Mouse (Mus musculus) lung, embryonic 16.5 days (tissue): Measurements from ENCODE around the gene Alk. TPM values are rescaled to one million over a fixed set of nuclear protein-coding genes. Genes with fewer than 3 reads are reported as not detected.

Source experiments
- ATAC-seq: fragments of 200-750 bp; cut with Nextera tagmentation; 2 replicates; pipeline ENCODE4 v1.8.0; 2017; ENCODE audit warnings: low read depth, mild to moderate bottlenecking, moderate library complexity
- H3K27ac ChIP-seq: fragments of 300-500 bp; sonication (generic); 2 replicates; pipeline ENCODE4 v1.5.1; 2014; ENCODE audit warnings: mild to moderate bottlenecking, control low read depth, low read length
- H3K27me3 ChIP-seq: fragments of 300-500 bp; sonication (generic); 2 replicates; pipeline ENCODE4 v1.6.1; 2014; ENCODE audit warnings: low read depth, low read length, mixed read lengths; ENCODE audit not compliant: control insufficient read depth, insufficient read depth
- H3K36me3 ChIP-seq: fragments of 300-500 bp; sonication (generic); 2 replicates; pipeline ENCODE4 v1.6.1; 2014; ENCODE audit warnings: low read length; ENCODE audit not compliant: control insufficient read depth, insufficient read depth
- H3K4me1 ChIP-seq: fragments of 300-500 bp; sonication (generic); replicated peaks from 2 replicates; pipeline ENCODE4 v1.6.1; 2014; ENCODE audit warnings: low read length, mixed read lengths; ENCODE audit not compliant: control insufficient read depth, insufficient read depth
- H3K4me2 ChIP-seq: fragments of 300-500 bp; sonication (generic); 2 replicates; pipeline ENCODE4 v1.6.1; 2014; ENCODE audit warnings: low read depth, low read length, control low read depth
- H3K4me3 ChIP-seq: fragments of 300-500 bp; sonication (generic); 2 replicates; pipeline ENCODE4 v1.5.1; 2014; ENCODE audit warnings: mild to moderate bottlenecking, low read length, control low read depth
- H3K9ac ChIP-seq: fragments of 300-500 bp; sonication (generic); 2 replicates; pipeline ENCODE4 v1.6.1; 2014; ENCODE audit warnings: low read length, control low read depth
- H3K9me3 ChIP-seq: fragments of 300-500 bp; sonication (generic); 2 replicates; pipeline ENCODE4 v1.6.1; 2016; ENCODE audit warnings: low read length; ENCODE audit not compliant: control insufficient read depth
- WGBS: fragments of 180-500 bp; shearing (Covaris S2); extraction: QIAGEN DNeasy Blood & Tissue Kit; methylation state at CpG from one replicate; pipeline ENCODE4 v1.1.7; 2014; 5-methylcytosine and 5-hydroxymethylcytosine counted together
- polyA plus RNA-seq: library from polyadenylated mRNA; unstranded; fragments of >200 nt; fragmentation: Nextera tagmentation; extraction: Ambion mirVana; gene quantifications from 2 replicates; pipeline ENCODE4 v1.2.1, GENCODE M21; 2015

The Alk gene
- polyA plus RNA-seq, 1 experiment from 2014 or later, result not detected

- no peaks in the 10 kb centered on the region for H3K27me3 ChIP-seq
- no peak overlapping the region for H3K4me3 ChIP-seq
- H3K9me3 ChIP-seq, result no peaks in the 10 kb centered on the region
- H3K27ac ChIP-seq, result no peak overlapping the region
- no peak overlapping the region for H3K4me2 ChIP-seq
- no peaks in the 10 kb centered on the region for H3K36me3 ChIP-seq
- H3K4me1 ChIP-seq, result no peaks in the 10 kb centered on the region
- no peak for ATAC-seq
- H3K9ac ChIP-seq, result no peak overlapping the region
- 26% methylated on average over 8 of the region's 8 CpGs for WGBS
Observed at GRCm38 (mm10) chr17:72395956-72396355, 208.5 kb downstream of the Alk start.

GRCm38 (mm10) chr17:72368991-72369390, 235.4 kb downstream of the Alk start:
- ATAC-seq, result no peak
- no peaks in the 10 kb centered on the region for H3K9me3 ChIP-seq
- 65% methylated on average over 4 of the region's 4 CpGs for WGBS
- H3K27ac ChIP-seq, result no peak overlapping the region
- no peaks in the 10 kb centered on the region for H3K27me3 ChIP-seq
- H3K4me3 ChIP-seq, result no peak overlapping the region
- no peak overlapping the region for H3K4me2 ChIP-seq
- H3K9ac ChIP-seq, result no peak overlapping the region
- no peaks in the 10 kb centered on the region for H3K36me3 ChIP-seq
- H3K4me1 ChIP-seq, result no peaks in the 10 kb centered on the region

GRCm38 (mm10) chr17:72362811-72363496, 241.5 kb downstream of the Alk start:
- Histone ChIP-seq H3K4me1 (no peaks in the 10 kb centered on the region), H3K27ac (no peak overlapping the region), H3K9me3 (no peaks in the 10 kb centered on the region), H3K27me3 (no peaks in the 10 kb centered on the region), H3K4me3 (no peak overlapping the region), H3K4me2 (no peak overlapping the region), H3K9ac (no peak overlapping the region), H3K36me3 (no peaks in the 10 kb centered on the region)
- no peak for ATAC-seq
- WGBS, result 76% methylated on average over 10 of the region's 10 CpGs

- ATAC-seq, result no peak
- Histone ChIP-seq H3K4me3 (no peak overlapping the region), H3K4me1 (no peaks in the 10 kb centered on the region), H3K36me3 (no peaks in the 10 kb centered on the region), H3K9ac (no peak overlapping the region), H3K9me3 (no peaks in the 10 kb centered on the region), H3K27ac (no peak overlapping the region), H3K27me3 (no peaks in the 10 kb centered on the region), H3K4me2 (no peak overlapping the region)
- WGBS, result 76% methylated on average over 4 of the region's 4 CpGs
Observed at GRCm38 (mm10) chr17:72361961-72362360, 242.5 kb downstream of the Alk start.

GRCm38 (mm10) chr17:72356759-72357302, 247.6 kb downstream of the Alk start:
- Histone ChIP-seq H3K27me3 (no peaks in the 10 kb centered on the region), H3K4me1 (no peaks in the 10 kb centered on the region), H3K27ac (no peak overlapping the region), H3K36me3 (no peaks in the 10 kb centered on the region), H3K4me3 (no peak overlapping the region), H3K9me3 (no peaks in the 10 kb centered on the region), H3K9ac (no peak overlapping the region), H3K4me2 (no peak overlapping the region)
- ATAC-seq, result peak; percentile 65; the same call in 1 of the 2 replicates
- 50% methylated on average over 5 of the region's 5 CpGs for WGBS

- no peaks in the 10 kb centered on the region for H3K27me3 ChIP-seq
Observed at GRCm38 (mm10) chr17:72339437-72339836, 265.0 kb downstream of the Alk start.

GRCm38 (mm10) chr17:72332909-72333308, 271.5 kb downstream of the Alk start:
- Histone ChIP-seq H3K9ac (no peak overlapping the region), H3K27ac (no peak overlapping the region), H3K36me3 (no peaks in the 10 kb centered on the region), H3K9me3 (no peaks in the 10 kb centered on the region), H3K4me1 (no peaks in the 10 kb centered on the region), H3K4me3 (no peak overlapping the region), H3K4me2 (no peak overlapping the region), H3K27me3 (no peaks in the 10 kb centered on the region)
- ATAC-seq, result no peak
- WGBS, result 62% methylated on average over 4 of the region's 4 CpGs

More at GRCm38 (mm10) chr17:72339437-72339836, 265.0 kb downstream of the Alk start:
- H3K36me3 ChIP-seq, result no peaks in the 10 kb centered on the region
- no peak overlapping the region for H3K4me3 ChIP-seq
- 81% methylated on average over 4 of the region's 4 CpGs for WGBS
- H3K9me3 ChIP-seq, result no peaks in the 10 kb centered on the region
- H3K27ac ChIP-seq, result no peak overlapping the region
- no peak for ATAC-seq
- H3K9ac ChIP-seq, result no peak overlapping the region
- H3K4me2 ChIP-seq, result no peak overlapping the region
- H3K4me1 ChIP-seq, result no peaks in the 10 kb centered on the region

GRCm38 (mm10) chr17:72325941-72326340, 278.5 kb downstream of the Alk start:
- no peak for ATAC-seq

GRCm38 (mm10) chr17:72319576-72319975, 284.9 kb downstream of the Alk start:
- Histone ChIP-seq H3K27ac (no peak overlapping the region), H3K27me3 (no peaks in the 10 kb centered on the region), H3K4me1 (no peaks in the 10 kb centered on the region), H3K4me2 (no peak overlapping the region), H3K9me3 (no peaks in the 10 kb centered on the region), H3K4me3 (no peak overlapping the region), H3K9ac (no peak overlapping the region), H3K36me3 (no peaks in the 10 kb centered on the region)
- no peak for ATAC-seq

More at GRCm38 (mm10) chr17:72325941-72326340, 278.5 kb downstream of the Alk start:
- no peaks in the 10 kb centered on the region for H3K36me3 ChIP-seq
- H3K4me2 ChIP-seq, result no peak overlapping the region
- no peak overlapping the region for H3K9ac ChIP-seq
- 84% methylated on average over 4 of the region's 4 CpGs for WGBS
- H3K4me3 ChIP-seq, result no peak overlapping the region
- H3K27me3 ChIP-seq, result no peaks in the 10 kb centered on the region
- H3K9me3 ChIP-seq, result no peaks in the 10 kb centered on the region
- no peaks in the 10 kb centered on the region for H3K4me1 ChIP-seq
- H3K27ac ChIP-seq, result no peak overlapping the region
